Mouse (Mus musculus): Measurements from ENCODE around the gene Ss18l2. TPM values are rescaled to one million over a fixed set of nuclear protein-coding genes. Genes with fewer than 3 reads are reported as not detected.

The Ss18l2 gene
- polyA plus RNA-seq, 1 experiment from 2014 or later, result 128 TPM

GRCm38 (mm10) chr9:121741168-121741567 lies 31.0 kb downstream of the Ss18l2 start:
- H3K4me3 ChIP-seq, result no peak overlapping the region
- 91% methylated on average over 3 of the region's 3 CpGs for WGBS
- H3K27me3 ChIP-seq, result no peaks in the 10 kb centered on the region
- H3K4me1 ChIP-seq, result no peaks in the 10 kb centered on the region
- no peak overlapping the region for H3K9ac ChIP-seq
- no peaks in the 10 kb centered on the region for H3K9me3 ChIP-seq
- ATAC-seq (ENCODE audit: low FRiP score, low read depth), result no peak
- H3K36me3 ChIP-seq, result peaks cover 54% of the 10 kb centered on the region
- H3K4me2 ChIP-seq (replicated peaks), result no peak overlapping the region
- H3K27ac ChIP-seq, result no peak overlapping the region

- 92% methylated on average over 8 of the region's 8 CpGs for WGBS
- Histone ChIP-seq H3K4me2 (replicated peaks) (no peak overlapping the region), H3K27ac (no peak overlapping the region), H3K36me3 (peaks cover 82% of the 10 kb centered on the region), H3K4me3 (no peak overlapping the region), H3K9me3 (no peaks in the 10 kb centered on the region), H3K9ac (no peak overlapping the region), H3K27me3 (no peaks in the 10 kb centered on the region), H3K4me1 (no peaks in the 10 kb centered on the region)
- ATAC-seq (ENCODE audit: low FRiP score, low read depth), result no peak
These were observed 33.9 kb downstream of the Ss18l2 start for GRCm38 (mm10) chr9:121744051-121744450.

- Histone ChIP-seq H3K9ac (no peak overlapping the region), H3K4me2 (replicated peaks) (no peak overlapping the region), H3K9me3 (no peaks in the 10 kb centered on the region), H3K36me3 (peaks cover 88% of the 10 kb centered on the region), H3K27me3 (no peaks in the 10 kb centered on the region), H3K4me3 (no peak overlapping the region), H3K27ac (no peak overlapping the region), H3K4me1 (peaks cover 12% of the 10 kb centered on the region)
- WGBS, result 95% methylated on average over 9 of the region's 9 CpGs
- no peak for ATAC-seq (ENCODE audit: low FRiP score, low read depth)
These were observed 42.6 kb downstream of the Ss18l2 start for GRCm38 (mm10) chr9:121752774-121753173.

- Histone ChIP-seq H3K4me3 (no peak overlapping the region), H3K27ac (no peak overlapping the region), H3K27me3 (no peaks in the 10 kb centered on the region), H3K4me1 (peaks cover 25% of the 10 kb centered on the region), H3K36me3 (peaks cover 69% of the 10 kb centered on the region), H3K9ac (no peak overlapping the region), H3K4me2 (replicated peaks) (no peak overlapping the region), H3K9me3 (no peaks in the 10 kb centered on the region)
- no peak for ATAC-seq (ENCODE audit: low FRiP score, low read depth)
- 85% methylated on average over 3 of the region's 3 CpGs for WGBS
These were observed 44.5 kb downstream of the Ss18l2 start for GRCm38 (mm10) chr9:121754624-121755023.

- Histone ChIP-seq H3K36me3 (peaks cover 49% of the 10 kb centered on the region), H3K9me3 (no peaks in the 10 kb centered on the region), H3K4me1 (peaks cover 39% of the 10 kb centered on the region), H3K27ac (peak overlapping the region; percentile 10; the same call in 1 of the 2 replicates), H3K4me3 (no peak overlapping the region), H3K9ac (no peak overlapping the region), H3K4me2 (replicated peaks) (no peak overlapping the region), H3K27me3 (no peaks in the 10 kb centered on the region)
- ATAC-seq (ENCODE audit: low FRiP score, low read depth), result no peak
- WGBS, result 83% methylated on average over 3 of the region's 3 CpGs
These were observed 46.7 kb downstream of the Ss18l2 start for GRCm38 (mm10) chr9:121756785-121757184.

GRCm38 (mm10) chr9:121757432-121757831 lies 47.3 kb downstream of the Ss18l2 start:
- H3K9ac ChIP-seq, result 0 out of 2 replicates have a peak overlapping the region, but pooled peaks have one; percentile 10
- ATAC-seq (ENCODE audit: low FRiP score, low read depth), result no peak
- WGBS, result 47% methylated on average over 3 of the region's 3 CpGs

GRCm38 (mm10) chr9:121757835-121758814 lies 48.0 kb downstream of the Ss18l2 start:
- H3K9me3 ChIP-seq, result no peaks in the 10 kb centered on the region
- peaks cover 51% of the 10 kb centered on the region for H3K36me3 ChIP-seq
- peak overlapping the region; percentile 77 for H3K4me2 ChIP-seq (replicated peaks)
- WGBS, result 29% methylated on average over 10 of the region's 10 CpGs
- H3K9ac ChIP-seq, result peak overlapping the region; percentile 95
- no peaks in the 10 kb centered on the region for H3K27me3 ChIP-seq
- peaks cover 42% of the 10 kb centered on the region for H3K4me1 ChIP-seq
- H3K4me3 ChIP-seq, result peak overlapping the region; percentile 83
- peak; percentile 37; the same call in 1 of the 2 replicates for ATAC-seq (ENCODE audit: low FRiP score, low read depth)
- H3K27ac ChIP-seq, result peak overlapping the region; percentile 96

More at GRCm38 (mm10) chr9:121757432-121757831, 47.3 kb downstream of the Ss18l2 start:
- H3K9me3 ChIP-seq, result no peaks in the 10 kb centered on the region
- peak overlapping the region; percentile 77 for H3K4me2 ChIP-seq (replicated peaks)
- H3K4me1 ChIP-seq, result peaks cover 42% of the 10 kb centered on the region
- no peak overlapping the region for H3K4me3 ChIP-seq
- peaks cover 49% of the 10 kb centered on the region for H3K36me3 ChIP-seq
- H3K27ac ChIP-seq, result peak overlapping the region; percentile 96
- no peaks in the 10 kb centered on the region for H3K27me3 ChIP-seq

- H3K4me1 ChIP-seq, result peaks cover 42% of the 10 kb centered on the region
- H3K27ac ChIP-seq, result peak within 1 kb of the TSS; percentile 96
- peak; percentile 76 for ATAC-seq (ENCODE audit: low FRiP score, low read depth)
- H3K4me3 ChIP-seq, result peak within 1 kb of the TSS; percentile 83
- no peaks in the 10 kb centered on the region for H3K9me3 ChIP-seq
- under 1% methylated on average over 79 of the region's 97 CpGs for WGBS
- H3K27me3 ChIP-seq, result no peaks in the 10 kb centered on the region
- H3K4me2 ChIP-seq (replicated peaks), result peak within 1 kb of the TSS; percentile 77
- H3K9ac ChIP-seq, result peak within 1 kb of the TSS; percentile 95
- peaks cover 51% of the 10 kb centered on the region for H3K36me3 ChIP-seq
These were observed 49.3 kb downstream of the Ss18l2 start, which contains the start of gene Zfp651 for GRCm38 (mm10) chr9:121759091-121760081. Gene Zfp651 (plus strand): TSS chr9:121759330.

GRCm38 (mm10) chr9:121760271-121761090 lies 50.4 kb downstream of the Ss18l2 start:
- no peaks in the 10 kb centered on the region for H3K9me3 ChIP-seq
- peak overlapping the region; percentile 77 for H3K4me2 ChIP-seq (replicated peaks)
- H3K27me3 ChIP-seq, result no peaks in the 10 kb centered on the region
- ATAC-seq (ENCODE audit: low FRiP score, low read depth), result peak; percentile 69
- H3K4me3 ChIP-seq, result peak overlapping the region; percentile 83
- H3K4me1 ChIP-seq, result peaks cover 42% of the 10 kb centered on the region
- H3K36me3 ChIP-seq, result peaks cover 51% of the 10 kb centered on the region
- peak overlapping the region; percentile 95 for H3K9ac ChIP-seq
- under 1% methylated on average over 36 of the region's 43 CpGs for WGBS
- H3K27ac ChIP-seq, result peak overlapping the region; percentile 96

- WGBS, result 63% methylated on average over 10 of the region's 10 CpGs
- Histone ChIP-seq H3K27ac (peak overlapping the region; percentile 96; the same call in 1 of the 2 replicates), H3K9me3 (no peaks in the 10 kb centered on the region), H3K4me2 (replicated peaks) (peak overlapping the region; percentile 77), H3K9ac (peak overlapping the region; percentile 95), H3K4me3 (peak overlapping the region; percentile 83), H3K27me3 (no peaks in the 10 kb centered on the region), H3K4me1 (peaks cover 42% of the 10 kb centered on the region), H3K36me3 (peaks cover 51% of the 10 kb centered on the region)
- no peak for ATAC-seq (ENCODE audit: low FRiP score, low read depth)
These were observed 51.0 kb downstream of the Ss18l2 start for GRCm38 (mm10) chr9:121761091-121761665.

All from limb, embryonic 13.5 days (tissue).